Mouse (Mus musculus): ENCODE results near the gene Neurl4. TPM values are rescaled to one million over a fixed set of nuclear protein-coding genes. Genes with fewer than 3 reads are reported as not detected.
A peak's percentile ranks its signal among the peaks of the same experiment; 100 is the strongest.

The Neurl4 gene
- polyA plus RNA-seq, 1 experiment: 58.1 TPM

DNA sequence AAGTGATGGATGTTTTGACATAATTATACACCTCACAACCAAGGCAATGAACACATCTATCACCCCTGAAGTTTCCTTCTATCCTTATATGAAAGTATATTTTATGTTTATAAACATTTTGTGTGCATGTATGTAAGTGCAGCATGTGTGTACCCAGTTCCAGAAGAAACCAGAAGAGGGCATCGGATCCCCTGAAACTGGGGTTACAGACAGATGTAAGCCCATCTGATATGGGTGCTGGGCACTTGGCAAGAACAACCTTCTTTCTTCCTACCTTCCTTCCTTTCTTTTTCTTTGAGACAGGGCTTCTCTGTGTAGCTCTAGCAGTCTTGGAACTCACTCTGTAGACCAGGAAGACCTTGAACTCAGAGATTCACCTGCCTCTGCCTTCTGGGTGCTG is 55.3 kb downstream of the Neurl4 start:
- Histone ChIP-seq H3K4me1 (ENCODE audit: control insufficient read depth, insufficient read depth, low read length) (no peaks in the 10 kb centered on the region), H3K4me3 (replicated peaks; ENCODE audit: extremely low read depth, low read depth, low read length) (no peak overlapping the region)
- no peak for DNase-seq
- no peak for TF ChIP-seq POLR2A (IDR thresholded peaks at IDR 0.05; ENCODE audit: borderline replicate concordance, extremely low read depth, low read depth, low read length)
- no peak for TF ChIP-seq CTCF (IDR thresholded peaks at IDR 0.05; ENCODE audit: insufficient read depth, low read length)
- 72% methylated on average over 1 of the region's 1 CpGs for WGBS

DNA sequence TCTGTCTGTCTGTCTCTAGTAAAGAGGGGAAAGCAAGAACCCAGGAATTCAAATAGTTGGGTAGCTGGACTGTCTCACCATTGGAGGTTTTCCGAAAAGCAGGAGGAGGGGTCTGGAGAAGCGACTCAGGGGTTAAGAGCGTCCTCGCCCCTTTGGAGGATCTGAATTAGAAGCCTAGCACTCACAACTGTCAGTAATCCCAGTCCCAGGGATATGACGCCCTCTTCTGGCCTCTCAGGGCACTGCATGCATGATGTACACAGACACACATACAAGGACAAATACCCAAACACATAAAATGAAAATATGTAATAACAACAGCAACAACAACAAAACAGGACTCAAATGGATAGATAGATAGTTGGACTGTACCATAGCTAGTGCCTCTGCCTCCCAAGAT is 59.7 kb downstream of the Neurl4 start:
- DNase-seq: no peak
- WGBS: 32% methylated on average over 5 of the region's 5 CpGs
- Histone ChIP-seq H3K4me1 (ENCODE audit: control insufficient read depth, insufficient read depth, low read length) (no peaks in the 10 kb centered on the region), H3K4me3 (replicated peaks; ENCODE audit: extremely low read depth, low read depth, low read length) (no peak overlapping the region)
- no peak for TF ChIP-seq POLR2A (IDR thresholded peaks at IDR 0.05; ENCODE audit: borderline replicate concordance, extremely low read depth, low read depth, low read length)
- 0 out of 2 replicates have a peak, but pooled peaks have one; percentile 12 for TF ChIP-seq CTCF (IDR thresholded peaks at IDR 0.05; ENCODE audit: insufficient read depth, low read length)

DNA sequence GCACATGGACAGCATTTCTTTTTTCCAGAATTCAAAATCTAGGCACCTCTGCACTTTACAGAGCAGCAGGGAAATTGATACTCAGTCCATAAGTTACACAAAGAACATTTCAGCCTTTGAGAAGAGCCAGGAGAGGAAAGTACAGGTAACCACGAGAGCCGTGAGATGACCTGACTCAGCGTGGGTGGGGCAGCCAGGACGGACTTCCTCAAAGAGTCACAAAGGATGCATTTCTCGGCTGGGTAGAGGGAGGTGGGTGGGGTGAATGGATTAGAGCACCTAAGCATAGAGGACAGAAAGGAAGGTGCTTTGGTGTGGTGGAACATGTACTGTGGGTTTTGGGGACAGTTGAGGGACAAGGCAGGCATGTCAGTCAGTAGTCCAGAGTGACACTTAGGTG is 61.0 kb downstream of the Neurl4 start:
- TF ChIP-seq CTCF (IDR thresholded peaks at IDR 0.05; ENCODE audit: insufficient read depth, low read length): no peak
- no peak for TF ChIP-seq POLR2A (IDR thresholded peaks at IDR 0.05; ENCODE audit: borderline replicate concordance, extremely low read depth, low read depth, low read length)
- no peak overlapping the region for H3K4me3 ChIP-seq (replicated peaks; ENCODE audit: extremely low read depth, low read depth, low read length)
- H3K4me1 ChIP-seq (ENCODE audit: control insufficient read depth, insufficient read depth, low read length): peaks cover 2% of the 10 kb centered on the region
- no peak for DNase-seq
- 21% methylated on average over 5 of the region's 5 CpGs for WGBS

Other genes with a start within 250 kb of the Neurl4 start
- gene Sox15, start 245.8 kb upstream of the Neurl4 start, polyA plus RNA-seq (2012; rRNA removed): 0.14 and 5.5 TPM in 2 replicates
- 67.3 and 88.1 TPM in 2 replicates for gene Mpdu1, start 238.4 kb upstream of the Neurl4 start, polyA plus RNA-seq (2012; rRNA removed)
- 65.6 and 82.8 TPM in 2 replicates for gene Cd68, start 234.9 kb upstream of the Neurl4 start, polyA plus RNA-seq (2012; rRNA removed)
- 152 and 265 TPM in 2 replicates for gene Eif4a1, start 228.6 kb upstream of the Neurl4 start, polyA plus RNA-seq (2012; rRNA removed)
- 43.6 and 55.0 TPM in 2 replicates for gene Senp3, start 219.0 kb upstream of the Neurl4 start, polyA plus RNA-seq (2012; rRNA removed)
- gene Tnfsf13, start 215.3 kb upstream of the Neurl4 start, polyA plus RNA-seq (2012; rRNA removed): 16.2 and 21.3 TPM in 2 replicates
- 84.2 and 98.8 TPM in 2 replicates for gene Tnfsf12, start 205.2 kb upstream of the Neurl4 start, polyA plus RNA-seq (2012; rRNA removed)
- 12.7 and 20.0 TPM in 2 replicates for gene Tnfsfm13, start 205.0 kb upstream of the Neurl4 start, polyA plus RNA-seq (2012; rRNA removed)
- gene Polr2a, start 142.4 kb upstream of the Neurl4 start, polyA plus RNA-seq (2012; rRNA removed): 32.0 and 51.1 TPM in 2 replicates
- 1.4 and 2.3 TPM in 2 replicates for gene Slc35g3, start 139.1 kb upstream of the Neurl4 start, polyA plus RNA-seq (2012; rRNA removed)
- gene Zbtb4, start 135.2 kb upstream of the Neurl4 start, polyA plus RNA-seq (2012; rRNA removed): 104 and 106 TPM in 2 replicates
- 31.5 and 38.0 TPM in 2 replicates for gene Chrnb1, start 105.1 kb upstream of the Neurl4 start, polyA plus RNA-seq (2012; rRNA removed)
- gene Fgf11, start 99.2 kb upstream of the Neurl4 start, polyA plus RNA-seq (2012; rRNA removed): 6.9 and 8.0 TPM in 2 replicates
- 9.4 and 9.5 TPM in 2 replicates for gene Tmem102, start 95.4 kb upstream of the Neurl4 start, polyA plus RNA-seq (2012; rRNA removed)
- gene Gm39566, start 85.8 kb upstream of the Neurl4 start, polyA plus RNA-seq (2012; rRNA removed): not detected in 2 replicates
- gene Spem2, start 82.6 kb upstream of the Neurl4 start, polyA plus RNA-seq (2012; rRNA removed): not detected in 2 replicates
- 0.15 and 0.41 TPM in 2 replicates for gene Spem1, start 78.9 kb upstream of the Neurl4 start, polyA plus RNA-seq (2012; rRNA removed)
- gene Nlgn2, start 63.3 kb upstream of the Neurl4 start, polyA plus RNA-seq (2012; rRNA removed): 32.3 and 42.0 TPM in 2 replicates
- gene Tmem256, start 62.6 kb upstream of the Neurl4 start, polyA plus RNA-seq (2012; rRNA removed): 151 and 173 TPM in 2 replicates
- gene Plscr3, start 54.7 kb upstream of the Neurl4 start, polyA plus RNA-seq (2012; rRNA removed): 192 and 225 TPM in 2 replicates
- 14.4 and 17.4 TPM in 2 replicates for gene Tnk1, start 42.3 kb upstream of the Neurl4 start, polyA plus RNA-seq (2012; rRNA removed)
- gene Tmem95, start 23.1 kb upstream of the Neurl4 start, polyA plus RNA-seq (2012; rRNA removed): not detected in 2 replicates
- 12.6 and 19.1 TPM in 2 replicates for gene Kctd11, start 19.7 kb upstream of the Neurl4 start, polyA plus RNA-seq (2012; rRNA removed)
- gene Acap1, start 5.5 kb upstream of the Neurl4 start, polyA plus RNA-seq (2012; rRNA removed): 11.2 and 14.3 TPM in 2 replicates
- 0.65 and 1.4 TPM in 2 replicates for gene 2810408A11Rik, start 85 bp upstream of the Neurl4 start, polyA plus RNA-seq (2012; rRNA removed)
- gene Gps2, start 12.8 kb downstream of the Neurl4 start, polyA plus RNA-seq (2012; rRNA removed): 104 and 112 TPM in 2 replicates
- 216 and 372 TPM in 2 replicates for gene Eif5a, start 20.9 kb downstream of the Neurl4 start, polyA plus RNA-seq (2012; rRNA removed)
- 4.6 and 6.7 TPM in 2 replicates for gene Ybx2, start 34.7 kb downstream of the Neurl4 start, polyA plus RNA-seq (2012; rRNA removed)
- 22.3 and 40.4 TPM in 2 replicates for gene Slc2a4, start 47.1 kb downstream of the Neurl4 start, polyA plus RNA-seq (2012; rRNA removed)
- gene Cldn7, start 63.7 kb downstream of the Neurl4 start, polyA plus RNA-seq (2012; rRNA removed): 60.5 and 63.7 TPM in 2 replicates
- gene Ctdnep1, start 80.1 kb downstream of the Neurl4 start, polyA plus RNA-seq (2012; rRNA removed): 88.3 and 102 TPM in 2 replicates
- gene Elp5, start 81.4 kb downstream of the Neurl4 start, polyA plus RNA-seq (2012; rRNA removed): 38.5 and 53.8 TPM in 2 replicates
- 333 and 615 TPM in 2 replicates for gene Gabarap, start 90.1 kb downstream of the Neurl4 start, polyA plus RNA-seq (2012; rRNA removed)
- 15.0 and 22.9 TPM in 2 replicates for gene Phf23, start 94.7 kb downstream of the Neurl4 start, polyA plus RNA-seq (2012; rRNA removed)
- gene Dvl2, start 99.5 kb downstream of the Neurl4 start, polyA plus RNA-seq (2012; rRNA removed): 16.7 and 20.8 TPM in 2 replicates
- 63.1 and 88.6 TPM in 2 replicates for gene Acadvl, start 114.3 kb downstream of the Neurl4 start, polyA plus RNA-seq (2012; rRNA removed)
- 28.0 and 33.7 TPM in 2 replicates for gene Dlg4, start 115.9 kb downstream of the Neurl4 start, polyA plus RNA-seq (2012; rRNA removed)
- gene Asgr1, start 153.0 kb downstream of the Neurl4 start, polyA plus RNA-seq (2012; rRNA removed): 2.4 and 4.9 TPM in 2 replicates
- gene Asgr2, start 191.6 kb downstream of the Neurl4 start, polyA plus RNA-seq (2012; rRNA removed): 0.51 and 0.52 TPM in 2 replicates
- 12.1 and 17.7 TPM in 2 replicates for gene Mgl2, start 229.3 kb downstream of the Neurl4 start, polyA plus RNA-seq (2012; rRNA removed)